Mouse (Mus musculus): Measurements from ENCODE around the gene Slc25a21. TPM values are rescaled to one million over a fixed set of nuclear protein-coding genes. Genes with fewer than 3 reads are reported as not detected.

Gene Slc25a21
- polyA plus RNA-seq (2015; fragmentation: Nextera tagmentation; extraction: Ambion mirVana): 0.17 and 0.28 TPM in 2 replicates

DNA sequence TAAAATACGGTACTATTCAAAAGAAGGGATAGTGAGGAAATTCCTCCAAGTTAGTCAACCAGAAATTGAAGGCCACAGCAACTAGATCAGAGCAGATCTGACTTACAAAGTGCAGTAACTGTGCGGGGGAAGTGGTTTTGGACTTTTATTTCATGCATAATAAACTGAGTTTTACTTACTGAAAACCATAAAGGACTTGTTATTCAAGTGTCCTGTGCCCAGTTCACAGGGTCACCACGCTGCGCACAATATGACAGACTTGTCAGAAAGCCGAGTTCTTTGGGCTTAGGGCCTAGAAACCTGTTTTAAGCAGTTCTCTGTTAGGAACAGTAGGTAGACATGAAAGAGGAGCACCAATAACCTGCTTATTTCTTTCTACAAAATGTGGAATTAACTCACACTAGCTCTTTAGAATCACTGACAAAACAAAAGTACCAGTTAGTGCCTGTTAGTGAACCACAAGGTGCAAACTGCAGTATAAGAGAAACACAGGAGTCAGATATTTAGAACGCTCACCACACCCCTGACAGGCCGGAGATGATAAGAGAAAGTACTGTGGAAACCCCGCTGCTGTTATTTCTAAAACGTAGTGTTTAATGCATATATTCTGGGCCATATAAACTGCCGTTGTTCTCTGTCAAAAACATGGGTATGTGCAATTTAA is at the start of gene Slc25a21:
Slc25a21 (minus strand) TSS at position 110 of the 664 bp plus-strand sequence.

DNA sequence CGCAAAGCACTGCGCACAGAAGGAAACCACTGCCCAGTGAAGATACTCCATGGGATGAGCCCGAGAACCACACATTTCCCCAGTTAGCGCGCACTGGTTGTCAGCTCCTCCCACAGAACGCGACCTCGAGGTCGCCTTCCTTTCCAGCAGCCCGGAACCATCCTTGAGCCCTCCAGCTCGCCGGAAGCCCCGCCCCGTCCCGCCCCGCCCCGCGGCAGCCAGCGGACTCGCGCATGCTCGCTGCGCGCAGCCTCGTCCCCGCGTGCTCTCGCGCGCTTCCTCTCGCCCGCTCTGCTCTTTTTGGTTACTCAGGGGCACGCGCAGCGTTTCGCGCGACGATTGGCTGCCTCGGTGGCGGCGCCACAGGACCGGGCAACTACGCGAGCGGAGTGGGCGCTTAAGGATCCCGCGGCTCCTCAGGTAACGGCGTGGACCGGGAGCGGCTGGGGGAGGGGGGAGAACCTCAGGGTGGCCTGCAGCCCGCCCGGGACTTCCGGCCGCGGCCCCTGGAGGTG is 33.0 kb upstream of the Slc25a21 start, which contains the start of the genes Prps1l3 and Mipol1:
Prps1l3 (plus strand) TSS at position 221 of the 515 bp plus-strand sequence.
Mipol1 (plus strand) TSS at position 236 of the 515 bp plus-strand sequence.

DNA sequence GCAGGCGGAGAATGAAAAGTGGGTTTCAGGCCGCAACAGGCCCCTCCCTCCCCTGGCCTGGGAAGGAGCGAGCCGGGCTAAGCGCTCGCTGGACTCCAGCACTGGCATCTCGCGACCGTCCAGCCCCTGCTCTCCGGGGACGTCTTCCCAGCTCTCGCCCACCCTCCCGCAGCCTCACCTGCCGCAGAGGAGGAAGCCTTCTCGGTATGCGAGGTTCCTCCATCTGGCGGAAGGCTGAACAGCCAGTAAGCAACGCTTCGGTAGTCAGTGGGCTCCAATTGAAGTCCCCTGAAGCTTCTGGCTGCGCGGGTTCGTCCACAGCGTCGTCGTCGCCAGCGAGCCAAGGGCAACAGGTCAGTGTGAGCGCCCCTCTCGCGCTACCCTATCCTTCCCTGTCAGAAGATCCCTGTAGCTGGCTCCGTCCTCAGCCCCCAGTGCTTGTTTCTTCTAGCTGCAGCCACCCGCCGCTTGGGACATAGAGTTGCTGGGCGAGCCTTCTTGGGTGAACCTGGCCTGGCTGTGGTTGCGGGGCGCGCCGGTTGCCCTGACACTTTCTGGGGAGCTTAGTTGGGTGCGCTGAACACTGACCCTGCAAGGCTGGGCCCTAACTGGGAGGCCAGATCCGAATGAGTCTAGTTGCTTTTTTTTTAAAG is 505.7 kb downstream of the Slc25a21 start, which contains the start of gene Pax9:
Pax9 (plus strand) TSS at position 341 of the 653 bp plus-strand sequence.

Other genes with a start within 250 kb of the Slc25a21 start
- 20.0 and 21.7 TPM in 2 replicates for gene Prps1l3, start 32.9 kb upstream of the Slc25a21 start, polyA plus RNA-seq (2015; fragmentation: Nextera tagmentation; extraction: Ambion mirVana)
- 4.4 and 5.1 TPM in 2 replicates for gene Mipol1, start 33.0 kb upstream of the Slc25a21 start, polyA plus RNA-seq (2015; fragmentation: Nextera tagmentation; extraction: Ambion mirVana)

Measured in skeletal muscle tissue, postnatal 0 days (tissue).